Mouse (Mus musculus): ENCODE results near the gene Aplnr. TPM values are rescaled to one million over a fixed set of nuclear protein-coding genes. Genes with fewer than 3 reads are reported as not detected.

Aplnr gene
- polyA plus RNA-seq (2012) = not detected in 2 replicates

- no peak for TF ChIP-seq GATA1 (IDR thresholded peaks at IDR 0.05; ENCODE audit: low read length)
Measured at GRCm38 (mm10) chr2:85136089-85136488, at the start of gene Aplnr. Aplnr (plus strand) TSS chr2:85136225.

- no peak for TF ChIP-seq GATA1 (IDR thresholded peaks at IDR 0.05; ENCODE audit: low read length)
Measured at GRCm38 (mm10) chr2:85088716-85089646, 47.0 kb upstream of the Aplnr start.

- TF ChIP-seq GATA1 (IDR thresholded peaks at IDR 0.05; ENCODE audit: low read length) = no peak
Measured at GRCm38 (mm10) chr2:85091325-85091724, 44.7 kb upstream of the Aplnr start.

DNA sequence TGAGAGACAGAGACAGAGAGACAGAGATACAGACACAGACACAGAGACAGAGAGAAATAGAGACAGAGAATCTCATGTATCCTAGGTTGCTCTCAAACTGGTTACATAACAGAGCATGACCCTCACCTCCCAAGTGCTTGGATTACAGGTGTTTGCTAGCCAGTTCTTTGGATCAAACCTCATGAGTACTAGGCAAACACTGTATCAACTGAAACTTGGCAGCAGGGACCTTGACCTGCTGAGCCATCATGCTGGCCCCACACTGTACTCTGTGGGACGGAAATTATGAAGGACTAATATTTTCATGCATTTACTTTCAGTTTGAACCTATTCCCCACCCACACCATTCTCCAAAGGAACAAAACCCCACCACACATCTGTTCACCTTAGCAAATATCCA, 42.6 kb upstream of the Aplnr start:
- no peak for TF ChIP-seq GATA1 (IDR thresholded peaks at IDR 0.05; ENCODE audit: low read length)

DNA sequence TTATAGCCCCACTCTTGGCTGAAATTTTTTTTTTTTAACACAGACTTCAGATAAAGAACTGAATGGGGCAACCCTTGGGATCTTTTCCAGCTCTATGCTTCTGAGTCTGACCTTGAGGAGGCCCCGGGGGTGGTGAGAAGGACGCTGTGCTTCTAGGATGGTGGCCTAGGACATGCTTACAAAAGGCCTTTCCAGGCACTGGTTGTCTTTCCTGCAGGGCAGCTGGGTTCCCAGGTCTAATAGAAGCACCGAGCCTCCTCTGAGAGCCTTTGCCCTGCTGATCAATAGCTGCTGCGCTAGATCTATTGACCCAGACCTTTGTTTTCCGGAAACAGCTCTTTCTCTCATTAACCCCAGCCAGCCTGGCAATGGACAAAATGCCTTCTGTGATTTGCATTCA, 40.1 kb upstream of the Aplnr start:
- TF ChIP-seq GATA1 (IDR thresholded peaks at IDR 0.05; ENCODE audit: low read length) = no peak

DNA sequence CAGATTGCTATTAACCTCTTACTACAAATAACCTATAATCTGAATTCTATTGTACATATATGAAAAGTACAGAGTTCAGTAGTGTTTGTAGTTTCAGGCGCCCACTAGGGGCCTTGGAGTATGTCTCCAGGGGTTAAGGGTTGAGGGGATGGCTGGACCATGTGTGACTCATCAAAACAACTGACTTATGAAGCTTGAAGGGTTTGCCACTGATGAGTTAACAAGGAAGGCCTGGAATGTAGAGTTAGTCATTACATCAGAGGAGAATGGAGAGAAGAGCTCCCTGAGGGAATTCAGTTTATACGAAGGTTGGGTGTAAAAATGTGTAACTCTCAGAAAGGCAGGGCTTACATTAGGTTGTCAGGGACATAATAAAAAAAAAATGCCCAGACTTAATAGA, 38.0 kb upstream of the Aplnr start:
- no peak for TF ChIP-seq GATA1 (IDR thresholded peaks at IDR 0.05; ENCODE audit: low read length)

DNA sequence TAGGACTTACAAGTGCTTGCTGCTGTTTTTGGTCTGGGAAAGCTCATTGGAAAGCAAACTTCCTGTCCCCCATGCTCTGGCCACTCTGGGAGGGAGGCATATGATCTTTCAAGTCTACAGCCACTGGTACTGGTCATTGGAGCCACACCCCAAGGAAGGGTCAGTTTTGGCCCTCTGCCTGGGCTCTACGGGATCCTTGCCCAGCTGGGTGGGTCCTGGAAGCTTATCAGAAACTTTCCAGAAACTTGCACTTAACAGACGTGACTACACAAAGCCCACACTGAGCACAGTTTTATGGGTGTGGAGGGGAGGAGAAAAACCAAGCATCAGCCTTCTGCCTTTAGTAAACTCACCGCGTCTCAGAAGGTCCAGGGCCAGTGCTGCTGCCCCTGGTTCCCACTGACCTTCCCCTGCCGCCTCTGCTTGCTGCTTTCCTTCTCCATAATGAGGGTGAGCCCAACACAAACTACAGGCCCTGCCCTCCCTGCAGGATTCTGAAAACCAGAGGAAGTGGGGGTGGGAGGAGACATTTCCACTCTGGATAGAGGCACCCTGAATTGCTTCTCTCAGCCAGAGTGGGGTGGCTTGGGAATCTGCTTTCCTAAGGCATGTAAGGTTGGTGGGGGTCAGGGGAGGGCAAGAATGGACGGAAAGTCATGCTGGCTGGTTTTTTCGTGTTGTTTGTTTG, 37.1 kb upstream of the Aplnr start:
- no peak for TF ChIP-seq GATA1 (IDR thresholded peaks at IDR 0.05; ENCODE audit: low read length)

DNA sequence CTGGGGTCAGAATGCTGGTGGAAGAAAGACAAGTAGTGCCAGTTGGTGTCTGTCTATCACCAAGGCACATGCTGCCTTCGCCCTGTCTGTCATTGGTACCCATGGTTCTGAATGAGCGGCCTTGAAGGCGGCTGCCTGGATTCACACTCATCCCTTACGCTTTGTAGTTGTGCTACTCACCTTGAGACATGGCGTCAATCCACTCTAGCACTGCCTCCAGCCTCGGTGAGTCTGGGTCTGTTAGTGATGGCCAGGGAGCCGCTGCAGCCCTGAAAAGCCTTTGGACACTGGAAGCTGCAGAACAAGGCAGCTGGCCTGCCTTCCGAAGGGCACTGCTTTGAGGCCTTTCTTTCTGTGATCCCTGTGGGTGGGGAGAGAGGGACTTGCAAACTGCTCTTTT, 32.8 kb upstream of the Aplnr start:
- no peak for TF ChIP-seq GATA1 (IDR thresholded peaks at IDR 0.05; ENCODE audit: low read length)

GRCm38 (mm10) chr2:85105426-85106013, 30.5 kb upstream of the Aplnr start:
- TF ChIP-seq GATA1 (IDR thresholded peaks at IDR 0.05; ENCODE audit: low read length) = no peak

DNA sequence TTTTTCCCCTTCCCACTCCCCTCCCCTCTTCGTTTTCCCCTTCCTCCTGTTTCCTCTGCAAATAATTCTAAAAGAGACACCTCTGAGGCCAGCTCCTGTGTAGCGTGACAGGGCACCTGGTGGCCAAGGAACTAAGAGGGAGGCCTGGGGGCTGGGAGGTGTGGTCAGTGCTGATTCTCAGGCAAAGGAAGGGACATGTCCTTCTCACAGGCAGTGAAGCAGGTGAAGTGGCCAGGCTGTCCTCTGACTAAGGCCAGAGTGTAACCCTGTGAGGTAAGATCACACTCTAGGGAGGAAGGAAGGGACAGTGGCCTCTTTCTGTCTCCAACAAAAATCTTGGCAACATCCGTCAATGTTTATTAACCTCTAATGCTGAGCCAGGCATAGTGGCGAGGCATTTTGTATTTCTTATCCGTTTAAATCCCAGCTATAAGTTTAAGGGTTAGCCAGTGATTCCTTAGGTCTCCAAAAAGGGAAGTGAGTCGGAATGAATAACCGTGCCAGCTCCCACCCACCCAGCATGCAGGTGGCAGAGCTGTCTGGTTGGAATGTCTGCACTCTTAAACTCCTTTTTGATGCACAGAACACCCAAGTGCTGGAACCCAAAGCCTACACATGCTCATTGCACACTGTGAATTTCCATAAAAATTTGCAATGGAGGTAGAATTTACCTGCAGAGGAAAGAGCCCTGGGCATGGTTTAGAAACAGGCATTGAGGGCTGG, 29.8 kb upstream of the Aplnr start:
- TF ChIP-seq GATA1 (IDR thresholded peaks at IDR 0.05; ENCODE audit: low read length) = no peak

DNA sequence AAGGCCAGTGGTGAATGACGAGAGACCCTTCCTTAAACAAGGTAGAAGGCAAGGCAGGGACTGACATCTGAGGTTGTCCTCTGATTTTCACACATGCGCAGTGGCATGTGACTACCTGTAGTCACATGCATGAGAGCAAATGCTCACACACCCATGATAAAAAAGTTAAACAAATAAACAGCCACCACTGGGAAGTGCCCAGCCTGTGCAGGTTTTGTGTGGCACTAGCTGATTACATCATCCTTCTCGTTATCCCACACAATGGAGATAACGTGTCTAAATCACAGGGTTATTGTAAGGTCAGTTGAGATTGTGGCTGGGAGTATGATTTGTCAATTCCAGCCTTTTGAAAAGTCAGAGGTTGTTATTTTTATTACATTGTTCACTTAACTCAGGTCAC, 29.1 kb upstream of the Aplnr start:
- TF ChIP-seq GATA1 (IDR thresholded peaks at IDR 0.05; ENCODE audit: low read length) = no peak

DNA sequence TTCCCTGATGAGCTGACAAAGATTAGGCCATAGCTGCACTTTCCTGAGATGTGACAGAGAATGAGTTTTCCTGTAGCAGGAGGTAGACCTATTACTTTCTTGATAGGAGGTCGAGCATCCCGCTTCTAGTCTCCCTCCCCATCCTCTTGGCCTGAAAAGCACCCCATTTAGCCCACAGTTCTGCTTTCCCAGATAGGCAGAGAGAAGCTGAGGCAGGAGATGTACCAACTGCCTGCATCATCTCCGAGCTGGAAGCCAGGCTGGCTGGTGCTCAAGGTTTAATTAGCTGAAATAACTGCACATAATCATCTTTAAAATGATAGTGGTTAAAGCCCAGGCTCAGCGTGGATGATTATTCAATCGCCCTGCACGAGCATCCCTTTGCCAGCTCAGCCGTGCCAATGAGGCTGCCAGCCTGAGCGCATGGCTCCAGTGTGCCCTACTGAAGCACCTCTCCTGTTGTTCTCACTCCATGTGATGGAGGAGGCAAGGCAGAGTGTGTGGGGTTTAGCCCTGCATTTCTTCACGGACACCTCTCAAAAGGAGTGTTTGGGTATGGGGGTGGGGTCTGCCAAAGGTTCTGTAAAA, 25.6 kb upstream of the Aplnr start:
- TF ChIP-seq GATA1 (IDR thresholded peaks at IDR 0.05; ENCODE audit: low read length) = no peak

DNA sequence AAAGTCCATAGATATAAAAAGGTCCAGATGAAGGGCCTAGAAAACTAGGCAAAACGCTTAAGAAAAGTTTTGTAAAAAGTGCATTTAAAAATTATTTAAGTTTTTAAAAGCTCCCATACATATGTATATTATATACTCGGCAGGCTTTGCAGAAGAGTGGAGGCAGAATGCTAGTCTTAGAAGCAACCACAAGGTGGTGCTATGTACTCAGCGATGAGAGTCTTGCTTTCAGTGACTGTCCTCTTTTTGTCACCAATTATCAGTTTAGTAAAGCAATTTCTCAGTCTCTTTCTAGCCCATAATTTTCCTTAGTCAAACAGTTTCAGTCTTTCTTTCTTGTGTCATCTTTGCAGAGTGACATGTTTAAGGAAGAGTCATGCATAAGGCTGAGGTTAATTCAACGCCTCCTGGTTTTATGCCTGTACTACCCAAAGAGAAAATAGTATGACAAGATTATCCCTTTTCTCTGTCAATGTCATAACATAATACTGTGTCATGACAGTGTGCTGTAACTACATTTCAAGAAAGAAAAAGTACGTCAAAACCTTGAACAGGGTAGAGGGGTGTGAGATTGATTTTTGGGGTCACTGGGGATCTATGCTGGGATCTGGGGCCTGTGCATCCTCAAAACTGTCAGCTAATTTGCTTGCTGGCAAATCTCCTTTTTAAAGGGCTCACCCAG, 12.7 kb upstream of the Aplnr start:
- TF ChIP-seq GATA1 (IDR thresholded peaks at IDR 0.05; ENCODE audit: low read length) = no peak

GRCm38 (mm10) chr2:85123869-85124535, 12.0 kb upstream of the Aplnr start:
- TF ChIP-seq GATA1 (IDR thresholded peaks at IDR 0.05; ENCODE audit: low read length) = no peak

Measured in G1E-ER4 (cell line).